ENCODE assay signal across 30 mouse cellular contexts in the genomic region with DNA sequence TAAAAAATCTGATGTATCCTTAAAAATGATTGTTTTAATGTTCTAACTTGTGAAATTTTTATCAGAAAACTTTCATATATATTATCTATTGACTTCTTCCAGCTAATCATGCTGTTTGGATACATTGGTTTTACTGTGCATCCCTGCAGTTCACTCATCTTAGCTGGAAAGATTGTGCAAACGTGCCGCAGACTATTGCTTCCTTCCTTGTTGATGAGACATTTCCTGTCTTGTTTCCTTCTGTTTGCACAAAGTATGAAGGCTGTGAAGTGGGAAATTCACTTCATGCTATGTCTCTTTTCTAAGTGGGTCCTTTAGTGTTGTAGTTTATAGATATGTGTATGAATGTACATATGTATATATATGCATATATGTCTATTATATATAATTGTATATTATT. TPM values are rescaled to one million over a fixed set of nuclear protein-coding genes. Genes with fewer than 3 reads are reported as not detected.
DNase-seq lines count a peak whose midpoint lies in the region; ATAC-seq and TF ChIP-seq lines count a peak whose summit lies in the region.
"Had no signal": no experiment of that assay in that cellular context is flagged by ENCODE, and none has a peak within 500 bp of the region (broad histone marks: within the 10 kb centered on the region; RNA-seq: fewer than 3 reads in every experiment).

No protein-coding gene starts in this region.

- H3K27ac ChIP-seq in forebrain, embryonic 16.5 days (ENCODE audit: low read length) = no peak overlapping the region
- no peak overlapping the region for H3K27ac ChIP-seq in kidney, adult 2 months (ENCODE audit: insufficient read depth, low read depth, low read length)
- H3K27ac ChIP-seq: embryonic facial prominence, embryonic 10.5 days; embryonic facial prominence, embryonic 12.5 days; forebrain, embryonic 13.5 days; forebrain, embryonic 15.5 days had no signal

- DNase-seq in right cerebral cortex, postnatal 14 days = no peak
- DNase-seq in kidney, adult 2 months = no peak
- DNase-seq: adrenal gland, adult 8-10 months; adrenal gland, postnatal 14 days; B cell, adult 2 months; cerebellum, adult 11 months; cerebellum, adult 18-20 months; cerebellum, adult 8-10 months; cerebellum, adult 9-11 months; cerebellum, postnatal 14 days; cerebellum, postnatal 36 days had no signal

- H3K27me3 ChIP-seq in forebrain, embryonic 16.5 days (replicated peaks; ENCODE audit: control insufficient read depth, insufficient read depth, low read length) = no peaks in the 10 kb centered on the region; the same call in 1 of the 2 replicates
- peaks cover 3% of the 10 kb centered on the region; the same call in 1 of the 2 replicates for H3K27me3 ChIP-seq in kidney, adult 2 months (replicated peaks; ENCODE audit: control insufficient read depth, insufficient read depth, low read length)
- H3K27me3 ChIP-seq: CH12.LX had no signal

- no peak for TF ChIP-seq POLR2A in kidney, adult 2 months (IDR thresholded peaks at IDR 0.05; ENCODE audit: low read depth, low read length)

- no peaks in the 10 kb centered on the region for H3K36me3 ChIP-seq in forebrain, embryonic 16.5 days (ENCODE audit: control insufficient read depth, insufficient read depth)
- no peaks in the 10 kb centered on the region for H3K36me3 ChIP-seq in kidney, adult 2 months (ENCODE audit: control insufficient read depth, insufficient read depth, low read length)
- H3K36me3 ChIP-seq: embryonic facial prominence, embryonic 10.5 days; embryonic facial prominence, embryonic 12.5 days; forebrain, embryonic 15.5 days; G1E had no signal

- WGBS in forebrain, embryonic 16.5 days = 89% methylated on average over 2 of the region's 2 CpGs
- 66% methylated on average over 2 of the region's 2 CpGs for WGBS in kidney, adult 2 months

- H3K4me1 ChIP-seq in forebrain, embryonic 16.5 days (replicated peaks; ENCODE audit: control insufficient read depth, insufficient read depth, low read length) = peaks cover 10% of the 10 kb centered on the region
- H3K4me1 ChIP-seq in kidney, adult 2 months (ENCODE audit: control insufficient read depth, insufficient read depth, low read length) = no peaks in the 10 kb centered on the region

- no peak overlapping the region for H3K9ac ChIP-seq in forebrain, embryonic 16.5 days (replicated peaks; ENCODE audit: low read depth, low read length)
- H3K9ac ChIP-seq: embryonic facial prominence, embryonic 12.5 days; forebrain, embryonic 13.5 days; forebrain, embryonic 15.5 days had no signal

- no peak for TF ChIP-seq CTCF in kidney, adult 2 months (conservative IDR thresholded peaks at IDR 0.05; ENCODE audit: insufficient read depth, insufficient read length, low read depth, low read length)

- peak; percentile 40; the same call in 1 of the 2 replicates for ATAC-seq in common myeloid progenitor, adult 5-6 weeks (replicated peaks; ENCODE audit: low read depth, poor library complexity, severe bottlenecking)
- ATAC-seq in megakaryocyte, adult 5-6 weeks (ENCODE audit: poor library complexity, severe bottlenecking) = peak; percentile 55; the same call in 1 of the 2 replicates
- ATAC-seq in forebrain, embryonic 16.5 days = no peak
- ATAC-seq: activated CD4-positive, CD25-positive, alpha-beta regulatory T cell, adult 4 months; CD4-positive, CD25-positive, alpha-beta regulatory T cell, adult 4 months; forebrain, embryonic 13.5 days; forebrain, embryonic 15.5 days; Patski had no signal

- H3K4me3 ChIP-seq in forebrain, embryonic 16.5 days (replicated peaks; ENCODE audit: low read length) = no peak overlapping the region
- no peak overlapping the region for H3K4me3 ChIP-seq in kidney, adult 2 months (ENCODE audit: insufficient read depth, low read depth, low read length)
- H3K4me3 ChIP-seq: embryonic facial prominence, embryonic 10.5 days; embryonic facial prominence, embryonic 12.5 days; forebrain, embryonic 13.5 days; forebrain, embryonic 15.5 days had no signal

- H3K9me3 ChIP-seq in forebrain, embryonic 16.5 days (ENCODE audit: control insufficient read depth, low read length) = peaks cover 11% of the 10 kb centered on the region

- no peak overlapping the region for H3K4me2 ChIP-seq in forebrain, embryonic 16.5 days (ENCODE audit: low read length)
- H3K4me2 ChIP-seq: embryonic facial prominence, embryonic 12.5 days; forebrain, embryonic 13.5 days; forebrain, embryonic 15.5 days had no signal

RNA-seq across cellular contexts. Expression of gene Sox21, which starts 4.6 kb away (rescaled TPM):
- not detected in 2 replicates for total RNA-seq in common myeloid progenitor, adult 5-6 weeks (2017)
- not detected in 2 replicates for total RNA-seq in megakaryocyte, adult 5-6 weeks (2015)
- not detected in 2 replicates for total RNA-seq in megakaryocyte, adult 5-6 weeks (2017)
- polyA plus RNA-seq in forebrain, embryonic 16.5 days (2015; fragmentation: Nextera tagmentation; extraction: Ambion mirVana) = 4.8 and 5.9 TPM in 2 replicates
- not detected in 2 replicates for polyA plus RNA-seq in kidney, adult 2 months (2012; rRNA removed)
- total RNA-seq: adrenal gland, adult 18-20 months; adrenal gland, postnatal 14 days; CH12.LX had no signal
- polyA plus RNA-seq: activated CD4-positive, CD25-positive, alpha-beta regulatory T cell, adult 4 months; CD4-positive, CD25-positive, alpha-beta regulatory T cell, adult 4 months had no signal

RNA-seq across cellular contexts. Expression of gene Gm9376, which starts 25.3 kb away (rescaled TPM):
- not detected in 2 replicates for total RNA-seq in common myeloid progenitor, adult 5-6 weeks (2017)
- total RNA-seq in megakaryocyte, adult 5-6 weeks (2015) = not detected in 2 replicates
- not detected in 2 replicates for total RNA-seq in megakaryocyte, adult 5-6 weeks (2017)
- polyA plus RNA-seq in forebrain, embryonic 16.5 days (2015; fragmentation: Nextera tagmentation; extraction: Ambion mirVana) = not detected in 2 replicates
- polyA plus RNA-seq in kidney, adult 2 months (2012; rRNA removed) = not detected in 2 replicates
- total RNA-seq: adrenal gland, adult 18-20 months; adrenal gland, adult 8-10 months; adrenal gland, postnatal 14 days; adrenal gland, postnatal 4 days; CH12.LX; G1E had no signal
- polyA plus RNA-seq: activated CD4-positive, CD25-positive, alpha-beta regulatory T cell, adult 4 months; brain, embryonic 14.5 days; CD4-positive, CD25-positive, alpha-beta regulatory T cell, adult 4 months; cortical plate, adult 2 months; embryonic facial prominence, embryonic 10.5 days; embryonic facial prominence, embryonic 12.5 days; embryonic facial prominence, embryonic 14.5 days; forebrain, embryonic 11.5 days; forebrain, embryonic 13.5 days; forebrain, embryonic 15.5 days; frontal cortex, adult 2 months; G1E; Patski had no signal
